Mouse (Mus musculus) hindbrain, embryonic 11.5 days (tissue): ENCODE results near the gene BC030867. TPM values are rescaled to one million over a fixed set of nuclear protein-coding genes. Genes with fewer than 3 reads are reported as not detected.
A peak's percentile ranks its signal among the peaks of the same experiment; 100 is the strongest.

Experiments
- ATAC-seq: fragments of 200-750 bp; cut with Nextera tagmentation; 2 replicates; pipeline ENCODE4 v1.8.0; 2017; ENCODE audit warnings: mild to moderate bottlenecking, moderate TSS enrichment, moderate library complexity; ENCODE audit not compliant: low FRiP score
- DNase-seq: peaks from one replicate; pipeline ENCODE4 v3.0.0-alpha.2; 2015; ENCODE audit warnings: low spot score
- H3K27ac ChIP-seq: fragments of 300-500 bp; sonication (generic); 2 replicates; pipeline ENCODE4 v1.5.1; 2014; ENCODE audit warnings: mild to moderate bottlenecking, low read depth, low read length
- H3K27me3 ChIP-seq: fragments of 300-500 bp; sonication (generic); 2 replicates; pipeline ENCODE4 v1.6.1; 2014; ENCODE audit warnings: mild to moderate bottlenecking, low read length, moderate library complexity, mixed read lengths; ENCODE audit not compliant: control insufficient read depth, insufficient read depth
- H3K36me3 ChIP-seq: fragments of 300-500 bp; sonication (generic); 2 replicates; pipeline ENCODE4 v1.6.1; 2014; ENCODE audit warnings: mild to moderate bottlenecking, low read length, moderate library complexity, mixed read lengths; ENCODE audit not compliant: control insufficient read depth, insufficient read depth
- H3K4me1 ChIP-seq: fragments of 300-500 bp; sonication (generic); replicated peaks from 2 replicates; pipeline ENCODE4 v1.6.1; 2014; ENCODE audit warnings: low read length, mixed read lengths; ENCODE audit not compliant: control insufficient read depth, insufficient read depth
- H3K4me2 ChIP-seq: fragments of 300-500 bp; sonication (generic); replicated peaks from 2 replicates; pipeline ENCODE4 v1.6.1; 2014; ENCODE audit warnings: mild to moderate bottlenecking, low read depth, low read length
- H3K4me3 ChIP-seq: fragments of 300-500 bp; sonication (generic); 2 replicates; pipeline ENCODE4 v1.5.1; 2014; ENCODE audit warnings: low read depth, low read length
- H3K9ac ChIP-seq: fragments of 300-500 bp; sonication (generic); 2 replicates; pipeline ENCODE4 v1.6.1; 2014; ENCODE audit warnings: low read depth, low read length
- H3K9me3 ChIP-seq: fragments of 300-500 bp; sonication (generic); 2 replicates; pipeline ENCODE4 v1.6.1; 2016; ENCODE audit warnings: low read length; ENCODE audit not compliant: control insufficient read depth
- WGBS: fragments of 180-500 bp; shearing (Covaris S2); extraction: QIAGEN DNeasy Blood & Tissue Kit; methylation state at CpG from one replicate; pipeline ENCODE4 v1.1.7; 2014; 5-methylcytosine and 5-hydroxymethylcytosine counted together
- polyA plus RNA-seq: library from polyadenylated mRNA; unstranded; fragments of >200 nt; fragmentation: Nextera tagmentation; extraction: Ambion mirVana; gene quantifications from 2 replicates; pipeline ENCODE4 v1.2.1, GENCODE M21; 2014

The BC030867 gene
- polyA plus RNA-seq, 1 experiment from 2014 or later: 14.0 TPM

- DNase-seq: no peak
- no peak for ATAC-seq
- Histone ChIP-seq H3K27me3 (no peaks in the 10 kb centered on the region), H3K4me2 (no peak overlapping the region), H3K36me3 (peaks cover 4% of the 10 kb centered on the region; the same call in 1 of the 2 replicates), H3K9me3 (no peaks in the 10 kb centered on the region), H3K4me3 (no peak overlapping the region), H3K27ac (no peak overlapping the region), H3K9ac (no peak overlapping the region), H3K4me1 (peaks cover 10% of the 10 kb centered on the region; the same call in 1 of the 2 replicates)
- 57% methylated on average over 5 of the region's 5 CpGs for WGBS
Observed at GRCm38 (mm10) chr11:102211011-102211410, 37.7 kb upstream of the BC030867 start.

DNA sequence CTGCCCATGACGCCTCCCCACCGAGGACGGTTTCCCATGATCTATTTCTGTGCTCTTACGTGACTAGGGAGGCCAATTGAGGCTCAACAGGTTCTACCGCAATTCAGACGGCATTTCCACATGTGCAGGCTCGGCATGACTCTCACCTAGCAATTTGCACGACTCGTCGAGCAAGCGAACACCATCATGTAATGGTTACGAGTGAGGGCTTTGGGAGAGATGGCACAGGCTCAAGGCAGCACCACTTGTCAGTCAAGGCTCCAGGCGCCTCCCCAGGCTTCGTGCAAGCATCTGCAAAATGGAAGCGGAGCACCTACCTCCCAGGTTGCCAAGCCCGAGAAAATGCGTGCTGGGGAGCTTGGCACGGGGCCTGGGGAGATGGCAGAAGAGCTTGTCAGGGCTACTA is 36.7 kb upstream of the BC030867 start:
- DNase-seq (no peak), ATAC-seq (no peak)
- Histone ChIP-seq H3K27ac (no peak overlapping the region), H3K27me3 (no peaks in the 10 kb centered on the region), H3K4me3 (no peak overlapping the region), H3K9ac (no peak overlapping the region), H3K36me3 (0 out of 2 replicates have a peak, but pooled peaks cover under 1% of the 10 kb centered on the region), H3K4me2 (no peak overlapping the region), H3K9me3 (no peaks in the 10 kb centered on the region), H3K4me1 (peaks cover 12% of the 10 kb centered on the region)
- WGBS: 79% methylated on average over 18 of the region's 18 CpGs

DNA sequence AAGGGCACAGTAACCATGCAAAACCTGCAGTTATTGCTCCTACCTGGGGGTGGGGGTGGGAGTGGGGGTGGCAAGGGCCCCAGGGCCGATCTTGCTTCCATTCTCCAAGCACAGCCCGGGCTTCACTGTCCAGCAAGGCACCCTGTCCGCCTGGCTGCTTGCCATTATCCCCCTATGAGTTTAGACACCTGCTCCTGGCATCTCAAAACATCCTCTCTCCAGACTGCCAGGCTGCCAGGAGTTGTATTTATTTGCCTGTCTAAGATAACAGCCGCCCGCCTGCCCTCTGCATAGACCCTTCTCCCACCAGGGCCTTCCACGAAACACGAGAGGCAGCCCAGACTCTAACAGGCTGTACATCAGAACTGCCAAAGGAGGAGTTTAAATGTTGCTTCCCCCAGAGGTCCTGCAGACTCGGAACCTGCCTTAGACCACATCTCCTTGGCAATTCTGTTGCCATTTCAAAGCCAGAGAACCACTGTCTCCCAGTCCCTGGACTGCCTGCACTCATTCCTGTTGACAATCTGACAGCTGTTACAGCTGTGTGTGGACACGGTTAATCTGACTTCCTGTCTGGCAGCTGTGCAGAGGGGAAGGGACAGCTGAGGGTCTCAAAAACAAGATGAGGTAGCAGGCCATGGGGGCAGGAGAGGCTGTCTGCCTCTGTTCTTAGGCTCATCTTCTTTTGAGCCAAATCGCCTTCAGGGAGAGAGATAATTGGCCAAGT is 34.1 kb upstream of the BC030867 start:
- no peak overlapping the region for H3K27ac ChIP-seq
- H3K36me3 ChIP-seq: no peaks in the 10 kb centered on the region
- 73% methylated on average over 10 of the region's 10 CpGs for WGBS
- DNase-seq: no peak
- no peaks in the 10 kb centered on the region for H3K27me3 ChIP-seq
- H3K4me2 ChIP-seq: no peak overlapping the region
- H3K4me1 ChIP-seq: peaks cover 23% of the 10 kb centered on the region
- H3K9me3 ChIP-seq: no peaks in the 10 kb centered on the region
- H3K9ac ChIP-seq: no peak overlapping the region
- ATAC-seq: no peak
- no peak overlapping the region for H3K4me3 ChIP-seq

DNA sequence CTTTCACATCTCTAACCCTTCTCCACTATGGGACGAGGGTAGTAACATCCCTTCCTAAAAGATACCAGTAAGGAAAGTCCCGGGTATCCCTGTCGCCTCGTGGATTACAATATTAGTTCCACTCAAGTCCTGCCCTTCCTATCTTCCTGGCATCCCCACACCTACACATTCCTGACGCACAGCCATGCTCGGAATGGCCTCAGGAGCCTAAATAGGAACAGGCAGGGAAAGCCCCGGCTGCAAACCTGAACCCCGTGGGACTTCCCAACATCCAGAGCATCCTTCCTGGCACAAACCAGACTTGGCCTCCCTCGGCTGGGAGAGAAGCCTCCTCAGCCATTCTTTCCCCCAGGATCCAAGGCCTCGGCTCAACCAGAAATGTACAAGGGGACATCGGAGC is 33.2 kb upstream of the BC030867 start:
- H3K27me3 ChIP-seq: no peaks in the 10 kb centered on the region
- 79% methylated on average over 11 of the region's 11 CpGs for WGBS
- H3K9me3 ChIP-seq: no peaks in the 10 kb centered on the region
- peaks cover 24% of the 10 kb centered on the region for H3K4me1 ChIP-seq
- no peak overlapping the region for H3K4me3 ChIP-seq
- H3K36me3 ChIP-seq: no peaks in the 10 kb centered on the region
- ATAC-seq (no peak), DNase-seq (no peak)
- no peak overlapping the region for H3K27ac ChIP-seq
- H3K9ac ChIP-seq: no peak overlapping the region
- H3K4me2 ChIP-seq: no peak overlapping the region

DNA sequence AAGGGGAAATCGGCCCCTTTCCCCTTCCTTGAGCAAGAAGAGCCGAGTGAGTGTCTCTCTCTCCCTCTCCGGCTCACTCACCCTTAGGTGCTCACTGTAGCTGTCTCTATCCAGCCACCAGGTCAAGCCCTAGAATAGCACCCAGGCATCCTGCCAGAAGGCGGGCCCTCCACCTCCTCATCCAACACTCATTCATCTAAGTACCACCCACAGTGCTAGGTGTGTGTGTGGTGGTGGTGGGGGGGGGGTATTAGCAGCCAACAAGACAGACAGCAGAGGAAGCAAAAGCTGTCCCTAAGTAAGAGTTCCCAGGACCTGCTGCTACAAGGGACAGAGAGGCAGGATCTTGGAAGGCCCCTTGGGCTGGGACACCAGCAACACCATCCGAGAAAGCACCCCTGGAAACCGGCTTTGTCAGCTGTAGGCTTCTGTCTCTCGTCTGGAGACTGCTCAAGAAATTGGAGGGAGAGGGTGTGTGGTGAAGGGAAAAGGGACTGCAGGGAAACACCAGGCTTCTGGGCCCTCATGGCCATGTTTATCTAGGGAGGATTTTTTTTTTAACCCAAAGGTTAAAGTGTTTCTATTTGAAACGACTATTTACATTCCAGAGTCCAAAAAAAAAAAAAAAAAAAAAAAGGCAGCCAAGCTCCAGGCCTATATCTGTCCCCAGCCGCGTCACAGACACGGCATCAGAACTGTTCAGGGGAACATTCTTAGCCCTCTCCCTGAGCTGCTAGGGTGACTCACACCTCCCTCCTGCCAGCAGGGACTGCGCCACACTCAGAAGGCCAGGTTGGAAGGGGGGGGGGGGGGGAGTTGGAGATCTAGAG is 32.4 kb upstream of the BC030867 start:
- Histone ChIP-seq H3K27me3 (no peaks in the 10 kb centered on the region), H3K27ac (no peak overlapping the region), H3K36me3 (no peaks in the 10 kb centered on the region), H3K4me2 (no peak overlapping the region), H3K9me3 (no peaks in the 10 kb centered on the region), H3K4me1 (peaks cover 24% of the 10 kb centered on the region), H3K4me3 (no peak overlapping the region), H3K9ac (no peak overlapping the region)
- DNase-seq (no peak), ATAC-seq (no peak)
- WGBS: 53% methylated on average over 11 of the region's 12 CpGs

DNA sequence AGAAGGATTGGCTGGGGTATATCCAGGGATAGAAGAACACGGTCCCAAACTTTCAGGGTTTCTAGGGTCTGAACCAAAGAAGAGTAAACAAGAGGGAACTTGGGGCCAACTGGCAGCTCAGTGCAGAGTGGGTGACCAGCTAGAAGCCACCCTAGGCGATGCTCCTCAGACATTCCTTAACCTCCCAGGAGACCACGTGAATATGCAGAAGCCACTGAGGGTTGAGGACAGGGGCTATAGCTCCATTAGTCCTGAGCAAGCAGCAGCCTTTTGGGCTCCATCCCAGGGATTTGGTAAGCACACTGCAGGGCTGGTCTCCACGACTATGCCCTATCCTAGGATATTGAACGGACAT is 31.8 kb upstream of the BC030867 start:
- Histone ChIP-seq H3K4me1 (peaks cover 24% of the 10 kb centered on the region), H3K9ac (no peak overlapping the region), H3K4me2 (no peak overlapping the region), H3K27me3 (no peaks in the 10 kb centered on the region), H3K36me3 (no peaks in the 10 kb centered on the region; the same call in 1 of the 2 replicates), H3K9me3 (no peaks in the 10 kb centered on the region), H3K4me3 (no peak overlapping the region), H3K27ac (no peak overlapping the region)
- no peak for DNase-seq
- ATAC-seq: no peak
- 58% methylated on average over 5 of the region's 5 CpGs for WGBS

- H3K36me3 ChIP-seq: no peaks in the 10 kb centered on the region; the same call in 1 of the 2 replicates
- H3K4me2 ChIP-seq: no peak overlapping the region
- H3K9me3 ChIP-seq: no peaks in the 10 kb centered on the region
- peaks cover 24% of the 10 kb centered on the region for H3K4me1 ChIP-seq
- H3K27me3 ChIP-seq: no peaks in the 10 kb centered on the region
- 86% methylated on average over 6 of the region's 6 CpGs for WGBS
- DNase-seq (no peak), ATAC-seq (no peak)
- no peak overlapping the region for H3K27ac ChIP-seq
- no peak overlapping the region for H3K4me3 ChIP-seq
- H3K9ac ChIP-seq: no peak overlapping the region
Observed at GRCm38 (mm10) chr11:102217396-102217795, 31.3 kb upstream of the BC030867 start.

DNA sequence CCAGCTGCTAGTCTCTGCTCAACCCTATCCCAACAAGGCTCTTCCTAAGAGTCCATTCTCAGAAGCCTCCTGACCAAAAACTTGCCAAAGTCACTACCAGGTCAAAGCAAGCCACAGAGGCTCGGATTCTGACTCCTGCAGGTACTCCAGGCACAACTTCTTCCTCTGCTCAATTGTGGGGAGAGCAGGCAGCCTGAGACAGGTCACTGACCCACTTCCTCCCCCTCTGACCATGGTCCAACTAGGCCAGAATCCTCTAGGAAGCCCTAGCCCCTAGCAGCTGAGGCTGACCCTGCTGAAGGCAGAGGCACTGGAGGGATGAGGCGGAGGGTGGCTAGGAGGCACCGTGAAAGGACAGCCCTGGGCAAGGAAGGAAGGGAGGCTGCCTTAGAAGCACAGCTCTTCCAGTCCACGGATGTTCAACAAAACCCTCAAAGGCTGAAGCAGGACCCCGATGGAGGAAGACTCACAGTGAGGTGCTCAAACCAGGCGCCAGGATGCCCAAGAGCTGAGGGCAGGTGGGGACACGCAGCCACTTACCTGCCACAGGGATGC is 30.7 kb upstream of the BC030867 start:
- peaks cover 24% of the 10 kb centered on the region for H3K4me1 ChIP-seq
- no peaks in the 10 kb centered on the region for H3K27me3 ChIP-seq
- WGBS: 70% methylated on average over 7 of the region's 7 CpGs
- peak overlapping the region; percentile 33; the same call in 1 of the 2 replicates for H3K9ac ChIP-seq
- DNase-seq (no peak), ATAC-seq (no peak)
- H3K9me3 ChIP-seq: no peaks in the 10 kb centered on the region
- peak overlapping the region; percentile 22; the same call in 1 of the 2 replicates for H3K4me3 ChIP-seq
- peak overlapping the region; percentile 75 for H3K27ac ChIP-seq
- no peaks in the 10 kb centered on the region; the same call in 1 of the 2 replicates for H3K36me3 ChIP-seq
- peak overlapping the region; percentile 27 for H3K4me2 ChIP-seq
